Mouse (Mus musculus) R1 (cell line): ENCODE data around the gene Ptprk.

Experiments
- DNase-seq: peaks from one replicate; pipeline ENCODE4 v3.0.0-alpha.2; 2018; ENCODE audit warnings: low read depth, low spot score

Ptprk gene

GRCm38 (mm10) chr10:28523992-28524735 is 449.5 kb downstream of the Ptprk start:
- DNase-seq: no peak

GRCm38 (mm10) chr10:28540595-28540994 is 466.0 kb downstream of the Ptprk start:
- DNase-seq: no peak

- no peak for DNase-seq
Observed at GRCm38 (mm10) chr10:28542754-28543153, 468.1 kb downstream of the Ptprk start.

GRCm38 (mm10) chr10:28550549-28550948 is 475.9 kb downstream of the Ptprk start:
- DNase-seq: peak; percentile 36

GRCm38 (mm10) chr10:28552068-28552467 is 477.4 kb downstream of the Ptprk start:
- no peak for DNase-seq

- DNase-seq: no peak
Observed at GRCm38 (mm10) chr10:28564110-28564674, 489.6 kb downstream of the Ptprk start.

- DNase-seq: no peak
Observed at GRCm38 (mm10) chr10:28566378-28566777, 491.8 kb downstream of the Ptprk start.

GRCm38 (mm10) chr10:28566828-28567227 is 492.2 kb downstream of the Ptprk start:
- no peak for DNase-seq

- no peak for DNase-seq
Observed at GRCm38 (mm10) chr10:28567441-28567840, 492.8 kb downstream of the Ptprk start.

GRCm38 (mm10) chr10:28568047-28568446 is 493.4 kb downstream of the Ptprk start:
- no peak for DNase-seq

- DNase-seq: no peak
Observed at GRCm38 (mm10) chr10:28579596-28579995, 505.0 kb downstream of the Ptprk start.

- peak; percentile 33 for DNase-seq
Observed at GRCm38 (mm10) chr10:28586565-28587138, 512.0 kb downstream of the Ptprk start.

- DNase-seq: no peak
Observed at GRCm38 (mm10) chr10:28588401-28588800, 513.8 kb downstream of the Ptprk start.

- DNase-seq: no peak
Observed at GRCm38 (mm10) chr10:28590822-28591221, 516.2 kb downstream of the Ptprk start.

GRCm38 (mm10) chr10:28593566-28594292 is 519.1 kb downstream of the Ptprk start:
- DNase-seq: peak; percentile 33

GRCm38 (mm10) chr10:28596897-28597296 is 522.3 kb downstream of the Ptprk start:
- no peak for DNase-seq

- no peak for DNase-seq
Observed at GRCm38 (mm10) chr10:28609136-28609535, 534.5 kb downstream of the Ptprk start.

- no peak for DNase-seq
Observed at GRCm38 (mm10) chr10:28614396-28614795, 539.8 kb downstream of the Ptprk start.

- no peak for DNase-seq
Observed at GRCm38 (mm10) chr10:28617203-28617602, 542.6 kb downstream of the Ptprk start.

GRCm38 (mm10) chr10:28618002-28618401 is 543.4 kb downstream of the Ptprk start:
- DNase-seq: no peak

- DNase-seq: no peak
Observed at GRCm38 (mm10) chr10:28619415-28619814, 544.8 kb downstream of the Ptprk start.

- peak; percentile 96 for DNase-seq
Observed at GRCm38 (mm10) chr10:28636096-28636495, 561.5 kb downstream of the Ptprk start.
